Mouse (Mus musculus) thymus, adult 2 months (tissue): ENCODE data around the gene Copz2. TPM values are rescaled to one million over a fixed set of nuclear protein-coding genes. Genes with fewer than 3 reads are reported as not detected.

ENCODE experiments used
- DNase-seq: peaks from one replicate; pipeline ENCODE4 v3.0.0; 2021
- H3K27ac ChIP-seq: fragments of 200-500 bp; 2 replicates; pipeline ENCODE4 v1.5.1; 2012; ENCODE audit warnings: low read length, control low read depth; ENCODE audit not compliant: control insufficient read depth, insufficient read depth
- H3K27me3 ChIP-seq: fragments of 200-500 bp; 2 replicates; pipeline ENCODE4 v1.6.1; 2012; ENCODE audit warnings: mild to moderate bottlenecking, low read length, moderate library complexity, mixed read lengths; ENCODE audit not compliant: control insufficient read depth, insufficient read depth
- H3K36me3 ChIP-seq: fragments of 200-500 bp; 2 replicates; pipeline ENCODE4 v1.6.1; 2012; ENCODE audit warnings: mild to moderate bottlenecking, low read length, moderate library complexity; ENCODE audit not compliant: control insufficient read depth, insufficient read depth
- H3K4me1 ChIP-seq: fragments of 200-500 bp; replicated peaks from 2 replicates; pipeline ENCODE4 v1.6.1; 2012; ENCODE audit warnings: low read length; ENCODE audit not compliant: control insufficient read depth, insufficient read depth
- H3K4me3 ChIP-seq: fragments of 200-500 bp; 2 replicates; pipeline ENCODE4 v1.5.1; 2012; ENCODE audit warnings: mild to moderate bottlenecking, low read length, control low read depth, moderate library complexity; ENCODE audit not compliant: control insufficient read depth, insufficient read depth
- CTCF ChIP-seq: fragments of 200-500 bp; IDR thresholded peaks from 2 replicates; pipeline ENCODE4 v1.5.1; 2012; ENCODE audit warnings: mild to moderate bottlenecking, control low read depth, low read length, moderate library complexity, borderline replicate concordance; ENCODE audit not compliant: control insufficient read depth, poor library complexity, insufficient read depth; ENCODE audit errors: extremely low read depth
- POLR2A ChIP-seq: fragments of 200-500 bp; IDR thresholded peaks from 2 replicates; pipeline ENCODE4 v1.6.1; 2012; ENCODE audit warnings: mild to moderate bottlenecking, low read length, control low read depth, moderate library complexity; ENCODE audit not compliant: control insufficient read depth, poor library complexity, insufficient read depth; ENCODE audit errors: extremely low read depth
- WGBS: fragments of 180-500 bp; shearing (Covaris S2); methylation state at CpG from one replicate; pipeline ENCODE4 v1.1.7; 2018; 5-methylcytosine and 5-hydroxymethylcytosine counted together
- polyA plus RNA-seq: library from polyadenylated mRNA; depleted of rRNA; stranded (reverse); fragments of >200 nt; gene quantifications from 2 replicates; pipeline ENCODE4 v1.2.3, GENCODE M21; 2012

The Copz2 gene
- polyA plus RNA-seq, 1 experiment: 25.3 TPM

- H3K4me1 ChIP-seq: peaks cover 5% of the 10 kb centered on the region
- WGBS: 93% methylated on average over 3 of the region's 3 CpGs
- H3K36me3 ChIP-seq: no peaks in the 10 kb centered on the region; the same call in 1 of the 2 replicates
- no peaks in the 10 kb centered on the region for H3K27me3 ChIP-seq
- DNase-seq: no peak
- no peak overlapping the region for H3K4me3 ChIP-seq
- TF ChIP-seq CTCF (no peak), POLR2A (no peak)
- H3K27ac ChIP-seq: no peak overlapping the region
Measured at GRCm38 (mm10) chr11:96832541-96832940, 17.1 kb upstream of the Copz2 start.

GRCm38 (mm10) chr11:96832973-96833372 lies 16.7 kb upstream of the Copz2 start:
- H3K4me1 ChIP-seq: peaks cover 5% of the 10 kb centered on the region
- no peak overlapping the region for H3K27ac ChIP-seq
- H3K27me3 ChIP-seq: no peaks in the 10 kb centered on the region
- no peak overlapping the region for H3K4me3 ChIP-seq
- H3K36me3 ChIP-seq: no peaks in the 10 kb centered on the region
- 61% methylated on average over 2 of the region's 2 CpGs for WGBS
- DNase-seq: no peak
- TF ChIP-seq CTCF (no peak), POLR2A (no peak)

DNA sequence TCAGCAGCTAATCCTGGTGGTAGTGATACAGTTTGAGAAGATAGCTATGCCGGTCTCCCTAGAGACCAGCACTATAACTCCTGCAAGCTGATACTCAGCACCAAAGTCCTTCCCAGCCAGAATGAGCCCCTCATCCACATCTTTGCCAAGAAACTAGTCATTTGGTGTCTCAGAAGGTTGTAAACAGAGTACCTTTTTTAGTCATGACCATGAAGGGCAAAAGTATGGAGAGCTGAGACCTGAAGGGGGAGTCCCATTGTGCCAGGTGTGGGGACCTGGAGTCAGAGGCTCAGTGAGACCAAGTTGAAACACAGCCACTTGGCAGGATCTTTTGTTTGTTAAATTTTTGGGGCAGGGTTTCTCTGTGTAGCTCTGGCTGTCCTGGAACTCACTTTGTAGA lies 15.5 kb upstream of the Copz2 start:
- peaks cover 1% of the 10 kb centered on the region; the same call in 1 of the 2 replicates for H3K4me1 ChIP-seq
- TF ChIP-seq CTCF (no peak), POLR2A (no peak)
- no peak for DNase-seq
- 95% methylated on average over 1 of the region's 1 CpGs for WGBS
- no peak overlapping the region for H3K4me3 ChIP-seq
- H3K27me3 ChIP-seq: no peaks in the 10 kb centered on the region
- H3K27ac ChIP-seq: no peak overlapping the region
- no peaks in the 10 kb centered on the region for H3K36me3 ChIP-seq

- no peak overlapping the region for H3K4me3 ChIP-seq
- H3K27me3 ChIP-seq: no peaks in the 10 kb centered on the region
- H3K36me3 ChIP-seq: no peaks in the 10 kb centered on the region
- DNase-seq: no peak
- no peak for TF ChIP-seq CTCF
- no peak for TF ChIP-seq POLR2A
- no peaks in the 10 kb centered on the region for H3K4me1 ChIP-seq
- H3K27ac ChIP-seq: no peak overlapping the region
- 61% methylated on average over 9 of the region's 9 CpGs for WGBS
Measured at GRCm38 (mm10) chr11:96837298-96837697, 12.4 kb upstream of the Copz2 start.

DNA sequence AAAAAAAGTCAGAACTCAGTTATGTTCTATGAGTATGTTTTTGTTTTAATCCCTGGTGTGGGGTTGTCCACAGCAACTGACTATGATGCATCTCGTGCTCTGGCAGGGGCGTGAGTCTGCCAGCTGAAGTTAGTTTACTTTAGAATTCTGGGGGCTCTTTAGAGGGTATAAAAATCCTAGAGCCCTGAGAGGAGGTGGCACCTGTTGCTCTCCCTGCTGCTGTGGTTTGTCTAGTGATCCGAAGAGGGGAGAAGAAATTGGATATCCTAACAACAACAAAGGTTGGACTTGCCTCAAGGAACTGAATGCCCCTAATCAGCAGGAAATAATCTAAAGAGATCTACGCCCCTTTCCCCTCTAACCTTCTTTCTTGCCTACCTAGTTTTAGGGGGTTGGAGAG lies 11.3 kb upstream of the Copz2 start:
- Histone ChIP-seq H3K36me3 (no peaks in the 10 kb centered on the region), H3K4me3 (no peak overlapping the region), H3K4me1 (no peaks in the 10 kb centered on the region), H3K27me3 (no peaks in the 10 kb centered on the region), H3K27ac (no peak overlapping the region)
- no peak for DNase-seq
- WGBS: 82% methylated on average over 4 of the region's 4 CpGs
- no peak for TF ChIP-seq POLR2A
- no peak for TF ChIP-seq CTCF

DNA sequence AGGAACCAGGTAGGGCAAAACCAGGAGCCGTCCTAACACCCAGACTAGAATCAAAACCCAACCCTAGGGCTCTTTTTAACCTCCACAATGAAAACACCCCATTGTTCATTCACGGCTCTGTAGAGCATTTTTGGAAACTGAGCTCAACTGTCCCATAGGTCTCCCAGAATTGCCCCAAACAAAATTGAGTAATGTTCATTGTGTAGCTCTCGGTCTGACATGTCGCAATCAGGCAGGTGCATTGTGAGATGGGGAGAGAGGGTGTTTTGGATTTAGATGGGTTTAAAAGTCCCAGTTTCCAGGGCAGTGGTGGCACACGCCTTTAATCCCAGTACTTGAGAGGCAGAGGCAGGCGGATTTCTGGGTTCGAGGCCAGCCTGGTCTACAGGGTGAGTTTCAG lies 10.2 kb upstream of the Copz2 start:
- DNase-seq: no peak
- Histone ChIP-seq H3K4me1 (no peaks in the 10 kb centered on the region), H3K36me3 (no peaks in the 10 kb centered on the region), H3K27me3 (no peaks in the 10 kb centered on the region), H3K4me3 (no peak overlapping the region), H3K27ac (no peak overlapping the region)
- 93% methylated on average over 7 of the region's 7 CpGs for WGBS
- TF ChIP-seq CTCF (no peak), POLR2A (no peak)

DNA sequence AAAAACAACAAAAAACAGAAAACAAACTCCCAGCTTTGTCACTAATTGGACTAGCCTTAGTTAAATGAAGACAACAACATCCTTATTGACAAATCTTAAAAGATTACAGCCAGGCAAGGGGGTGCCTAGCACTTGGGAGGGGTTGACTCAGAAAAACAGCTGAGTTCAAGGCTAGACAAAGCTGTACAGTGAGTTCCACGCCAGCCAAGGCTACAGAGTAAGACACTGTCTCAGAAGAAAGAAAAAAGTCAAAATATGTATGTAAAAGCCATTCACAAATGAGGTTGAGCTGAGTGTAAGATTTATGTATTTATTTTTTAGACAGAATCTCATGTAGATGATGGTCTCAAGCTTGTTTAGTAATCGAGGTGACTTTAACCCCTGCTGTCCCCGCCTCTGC lies 9.8 kb upstream of the Copz2 start:
- no peak for DNase-seq
- WGBS: 90% methylated on average over 3 of the region's 3 CpGs
- no peaks in the 10 kb centered on the region for H3K4me1 ChIP-seq
- no peaks in the 10 kb centered on the region for H3K36me3 ChIP-seq
- no peaks in the 10 kb centered on the region for H3K27me3 ChIP-seq
- no peak overlapping the region for H3K27ac ChIP-seq
- no peak for TF ChIP-seq CTCF
- TF ChIP-seq POLR2A: no peak
- no peak overlapping the region for H3K4me3 ChIP-seq
